Mouse (Mus musculus): ENCODE measurements at regions not wholly inside any gene's neighbourhood (a gene's known extent, or its start where the extent isn't known, plus 50 kb on each side); places are given as distances from the start of the nearest gene placed in this dataset.

- Histone ChIP-seq H3K79me2 (replicated peaks; ENCODE audit: control insufficient read depth, insufficient read depth, low read length) (no peaks in the 10 kb centered on the region), H3K4me3 (no peak overlapping the region), H3K36me3 (ENCODE audit: control insufficient read depth, insufficient read depth, low read length) (no peaks in the 10 kb centered on the region), H3K27me3 (ENCODE audit: control insufficient read depth, insufficient read depth, low read length) (no peaks in the 10 kb centered on the region), H3K9ac (ENCODE audit: low read depth, low read length) (no peak overlapping the region), H3K4me1 (ENCODE audit: control insufficient read depth, insufficient read depth, low read length) (no peaks in the 10 kb centered on the region), H3K27ac (no peak overlapping the region)
- intact Hi-C loops (cut with DNase I), result loop anchor here (5.0 kb wide), 1 partner anchor 1378 kb away; no protein-coding TSS in a partner anchor
- no peak for DNase-seq
- WGBS, result 53% methylated on average over 12 of the region's 12 CpGs
- no peak for TF ChIP-seq CTCF (IDR thresholded peaks at IDR 0.05)
- TF ChIP-seq POLR2A (IDR thresholded peaks at IDR 0.05; ENCODE audit: insufficient read depth, low read depth, low read length), result no peak
- no peak for TF ChIP-seq EP300 (IDR thresholded peaks at IDR 0.05; ENCODE audit: insufficient read depth, low read depth, low read length)
These were observed 112.2 kb upstream of the 1700066M21Rik start for GRCm38 (mm10) chr1:57265012-57265760.

DNA sequence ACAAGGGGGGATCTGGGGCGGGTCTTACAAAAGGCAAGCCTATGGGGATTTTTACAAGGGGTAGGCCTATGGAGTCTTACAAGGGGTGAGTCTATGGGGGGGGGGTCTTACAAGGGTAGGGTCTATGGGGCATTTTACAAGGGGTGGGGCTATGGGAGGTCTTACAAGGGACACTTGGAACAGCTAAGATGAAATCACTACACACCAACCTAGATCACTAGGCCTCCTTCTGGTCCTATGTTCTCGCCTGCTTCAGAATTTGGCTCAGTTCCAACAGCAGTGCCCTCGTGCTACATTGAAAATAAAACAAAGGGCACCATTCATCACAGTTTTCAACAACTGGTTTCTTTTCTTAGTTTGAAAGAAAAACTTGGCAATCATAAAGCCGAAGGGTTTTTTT, 110.7 kb upstream of the 1700066M21Rik start:
- Histone ChIP-seq H3K79me2 (replicated peaks; ENCODE audit: control insufficient read depth, insufficient read depth, low read length) (no peaks in the 10 kb centered on the region), H3K36me3 (ENCODE audit: control insufficient read depth, insufficient read depth, low read length) (no peaks in the 10 kb centered on the region), H3K4me1 (ENCODE audit: control insufficient read depth, insufficient read depth, low read length) (no peaks in the 10 kb centered on the region), H3K27ac (no peak overlapping the region), H3K4me3 (no peak overlapping the region), H3K27me3 (ENCODE audit: control insufficient read depth, insufficient read depth, low read length) (no peaks in the 10 kb centered on the region), H3K9ac (ENCODE audit: low read depth, low read length) (no peak overlapping the region)
- no peak for TF ChIP-seq POLR2A (IDR thresholded peaks at IDR 0.05; ENCODE audit: insufficient read depth, low read depth, low read length)
- TF ChIP-seq CTCF (IDR thresholded peaks at IDR 0.05), result no peak
- no peak for TF ChIP-seq EP300 (IDR thresholded peaks at IDR 0.05; ENCODE audit: insufficient read depth, low read depth, low read length)
- no peak for DNase-seq
- 38% methylated on average over 3 of the region's 4 CpGs for WGBS
- intact Hi-C loops (cut with DNase I), result loop anchor here (5.0 kb wide), 1 partner anchor 1379 kb away; no protein-coding TSS in a partner anchor

DNA sequence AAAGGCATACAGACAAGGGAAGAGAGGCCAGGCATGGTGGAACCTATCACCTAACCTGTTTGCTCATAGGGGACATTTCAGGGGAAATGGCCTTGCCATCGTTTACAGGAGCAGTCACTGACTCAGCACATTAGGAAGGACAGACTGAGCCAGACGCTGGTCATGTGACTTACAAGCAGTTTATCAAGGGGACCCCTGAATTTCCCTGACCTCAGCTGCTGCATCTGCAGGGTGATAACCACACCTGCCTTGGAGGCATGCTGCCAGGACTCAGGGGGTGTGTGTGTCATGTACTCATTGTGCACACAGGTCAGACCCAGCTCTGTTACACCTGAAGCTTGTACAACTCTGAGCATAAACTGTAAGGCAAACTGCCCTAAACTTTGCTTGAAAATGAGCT, 109.6 kb upstream of the 1700066M21Rik start:
- no peak overlapping the region for H3K9ac ChIP-seq (ENCODE audit: low read depth, low read length)

DNA sequence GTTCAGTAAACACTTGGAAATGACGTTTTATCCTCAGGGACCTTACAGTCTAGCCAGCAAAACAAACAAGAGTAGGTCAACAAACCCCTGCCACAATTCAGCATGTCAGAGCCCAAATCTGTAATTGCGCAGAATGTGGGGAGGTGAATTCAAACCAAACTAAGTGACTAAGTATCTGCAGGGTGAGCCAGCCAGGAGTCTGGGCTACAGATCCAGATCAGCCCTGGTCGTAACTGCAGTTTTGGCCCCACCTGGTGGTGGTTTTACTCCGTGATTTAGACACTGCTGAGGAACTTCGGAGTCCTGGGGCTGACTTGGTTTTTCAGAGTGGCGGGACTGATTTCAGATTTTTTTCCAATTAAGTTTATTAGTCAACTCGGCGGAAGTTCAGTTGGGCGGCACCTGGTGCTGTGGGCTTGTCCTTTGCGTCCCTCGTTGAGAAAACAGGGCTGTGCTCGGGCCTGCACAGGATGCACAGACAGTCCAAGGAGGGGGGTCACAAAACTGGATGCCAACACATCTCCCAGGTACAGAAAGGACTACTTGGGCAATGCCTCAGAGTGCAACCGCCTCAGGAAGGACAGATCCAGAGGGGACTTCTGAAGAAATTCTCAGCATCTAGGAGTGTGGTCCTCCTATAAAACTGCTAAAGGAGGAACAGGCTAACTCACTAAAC, 107.6 kb upstream of the 1700066M21Rik start:
- H3K79me2 ChIP-seq (replicated peaks; ENCODE audit: control insufficient read depth, insufficient read depth, low read length), result no peaks in the 10 kb centered on the region
- intact Hi-C loops (cut with DNase I), result loop anchor here (5.0 kb wide), 1 partner anchor 1383 kb away; no protein-coding TSS in a partner anchor
- H3K27me3 ChIP-seq (ENCODE audit: control insufficient read depth, insufficient read depth, low read length), result no peaks in the 10 kb centered on the region
- peak; percentile 5 to 23 for DNase-seq
- TF ChIP-seq CTCF (IDR thresholded peaks at IDR 0.05), result peak; percentile 56
- TF ChIP-seq EP300 (IDR thresholded peaks at IDR 0.05; ENCODE audit: insufficient read depth, low read depth, low read length), result no peak
- no peak for TF ChIP-seq POLR2A (IDR thresholded peaks at IDR 0.05; ENCODE audit: insufficient read depth, low read depth, low read length)
- no peaks in the 10 kb centered on the region for H3K4me1 ChIP-seq (ENCODE audit: control insufficient read depth, insufficient read depth, low read length)
- H3K4me3 ChIP-seq, result no peak overlapping the region
- WGBS, result 47% methylated on average over 13 of the region's 13 CpGs
- no peak overlapping the region for H3K9ac ChIP-seq (ENCODE audit: low read depth, low read length)
- H3K36me3 ChIP-seq (ENCODE audit: control insufficient read depth, insufficient read depth, low read length), result no peaks in the 10 kb centered on the region
- no peak overlapping the region for H3K27ac ChIP-seq

More for the DNA sequence above, 109.6 kb upstream of the 1700066M21Rik start:
- Histone ChIP-seq H3K79me2 (replicated peaks; ENCODE audit: control insufficient read depth, insufficient read depth, low read length) (no peaks in the 10 kb centered on the region), H3K36me3 (ENCODE audit: control insufficient read depth, insufficient read depth, low read length) (no peaks in the 10 kb centered on the region), H3K4me3 (no peak overlapping the region), H3K27me3 (ENCODE audit: control insufficient read depth, insufficient read depth, low read length) (no peaks in the 10 kb centered on the region), H3K4me1 (ENCODE audit: control insufficient read depth, insufficient read depth, low read length) (no peaks in the 10 kb centered on the region), H3K27ac (no peak overlapping the region)
- no peak for TF ChIP-seq POLR2A (IDR thresholded peaks at IDR 0.05; ENCODE audit: insufficient read depth, low read depth, low read length)
- no peak for TF ChIP-seq EP300 (IDR thresholded peaks at IDR 0.05; ENCODE audit: insufficient read depth, low read depth, low read length)
- no peak for TF ChIP-seq CTCF (IDR thresholded peaks at IDR 0.05)
- no peak for DNase-seq
- intact Hi-C loops (cut with DNase I), result loop anchor here (5.0 kb wide), 1 partner anchor 1381 kb away; no protein-coding TSS in a partner anchor
- WGBS, result 43% methylated on average over 2 of the region's 2 CpGs

DNA sequence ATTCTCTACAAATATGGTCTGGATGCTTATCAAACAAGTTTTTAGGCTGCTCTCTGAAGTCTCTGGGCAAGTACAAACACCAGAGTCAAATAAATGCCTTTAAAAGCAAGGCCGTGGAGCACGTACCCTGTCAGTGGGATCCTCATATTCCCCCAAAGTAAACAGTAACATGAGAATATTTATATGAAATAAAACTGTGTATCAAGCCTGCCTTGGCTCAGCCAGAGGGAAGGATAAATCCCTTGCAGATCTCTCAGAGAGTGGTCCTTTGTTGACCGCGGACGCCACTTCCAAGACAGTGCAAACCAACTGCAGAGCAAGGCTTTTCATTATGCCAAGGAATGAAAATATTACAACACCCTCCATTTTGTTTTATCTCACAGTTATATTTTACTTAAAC, 104.8 kb upstream of the 1700066M21Rik start:
- Histone ChIP-seq H3K27me3 (ENCODE audit: control insufficient read depth, insufficient read depth, low read length) (no peaks in the 10 kb centered on the region), H3K27ac (no peak overlapping the region), H3K9ac (ENCODE audit: low read depth, low read length) (no peak overlapping the region), H3K79me2 (replicated peaks; ENCODE audit: control insufficient read depth, insufficient read depth, low read length) (no peaks in the 10 kb centered on the region), H3K4me3 (no peak overlapping the region), H3K36me3 (ENCODE audit: control insufficient read depth, insufficient read depth, low read length) (no peaks in the 10 kb centered on the region), H3K4me1 (ENCODE audit: control insufficient read depth, insufficient read depth, low read length) (no peaks in the 10 kb centered on the region)
- 90% methylated on average over 5 of the region's 5 CpGs for WGBS
- intact Hi-C loops (cut with DNase I), result no loop called here
- no peak for TF ChIP-seq CTCF (IDR thresholded peaks at IDR 0.05)
- no peak for TF ChIP-seq EP300 (IDR thresholded peaks at IDR 0.05; ENCODE audit: insufficient read depth, low read depth, low read length)
- no peak for TF ChIP-seq POLR2A (IDR thresholded peaks at IDR 0.05; ENCODE audit: insufficient read depth, low read depth, low read length)
- no peak for DNase-seq

GRCm38 (mm10) chr1:57281549-57281948, 95.9 kb upstream of the 1700066M21Rik start:
- no peak overlapping the region for H3K27ac ChIP-seq
- intact Hi-C loops (cut with DNase I), result no loop called here
- no peak overlapping the region for H3K9ac ChIP-seq (ENCODE audit: low read depth, low read length)
- H3K36me3 ChIP-seq (ENCODE audit: control insufficient read depth, insufficient read depth, low read length), result no peaks in the 10 kb centered on the region
- no peak for DNase-seq
- no peaks in the 10 kb centered on the region for H3K4me1 ChIP-seq (ENCODE audit: control insufficient read depth, insufficient read depth, low read length)
- no peaks in the 10 kb centered on the region for H3K79me2 ChIP-seq (replicated peaks; ENCODE audit: control insufficient read depth, insufficient read depth, low read length)
- 82% methylated on average over 3 of the region's 3 CpGs for WGBS
- no peaks in the 10 kb centered on the region for H3K27me3 ChIP-seq (ENCODE audit: control insufficient read depth, insufficient read depth, low read length)
- no peak for TF ChIP-seq CTCF (IDR thresholded peaks at IDR 0.05)
- TF ChIP-seq POLR2A (IDR thresholded peaks at IDR 0.05; ENCODE audit: insufficient read depth, low read depth, low read length), result no peak
- TF ChIP-seq EP300 (IDR thresholded peaks at IDR 0.05; ENCODE audit: insufficient read depth, low read depth, low read length), result no peak
- no peak overlapping the region for H3K4me3 ChIP-seq

All from heart, adult 2 months (tissue).